Mouse (Mus musculus): ENCODE data around the gene Olfr1392. TPM values are rescaled to one million over a fixed set of nuclear protein-coding genes. Genes with fewer than 3 reads are reported as not detected.
"Not testable (repeated sequence)": the region's sequence is repeated elsewhere in the genome, so short reads cannot be mapped to it uniquely, and the experiment has no call there.

Olfr1392 gene
- total RNA-seq, 2 experiments from 2014 or later: not detected

- no peak for DNase-seq (ENCODE audit: low spot score in 2 of 2)
Observed at GRCm38 (mm10) chr11:49304441-49304840, 19.4 kb downstream of the Olfr1392 start, which contains the start of gene Olfr10. Gene Olfr10 (plus strand): TSS chr11:49304741.

- not testable (repeated sequence) for DNase-seq (ENCODE audit: low spot score in 2 of 2)
Observed at GRCm38 (mm10) chr11:49308547-49308946, 23.5 kb downstream of the Olfr1392 start.

GRCm38 (mm10) chr11:49322442-49322841, 37.4 kb downstream of the Olfr1392 start, which contains the start of gene Olfr1391:
Gene Olfr1391 (plus strand): TSS chr11:49322742.
- no peak for DNase-seq (ENCODE audit: low spot score in 2 of 2)

DNA sequence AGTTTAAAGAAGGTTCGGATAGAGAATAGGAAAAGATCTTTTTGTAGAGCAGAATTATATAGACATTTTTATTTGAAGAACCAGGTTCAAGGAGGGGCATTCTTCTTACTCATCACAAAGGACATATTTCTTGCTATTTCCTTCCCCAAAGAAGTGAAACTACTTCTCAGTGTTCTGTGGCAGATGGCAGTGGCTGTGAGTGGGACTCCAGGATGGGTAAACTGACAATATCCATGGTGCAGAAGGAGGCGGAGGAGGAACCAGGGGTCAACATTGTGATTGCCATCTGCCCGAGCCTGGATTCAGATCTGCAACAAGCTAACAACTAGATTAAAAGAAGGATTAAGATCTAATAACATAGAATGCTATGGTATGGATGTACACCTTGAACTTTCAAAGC, 41.6 kb downstream of the Olfr1392 start:
- DNase-seq (ENCODE audit: low spot score in 2 of 2): no peak

DNA sequence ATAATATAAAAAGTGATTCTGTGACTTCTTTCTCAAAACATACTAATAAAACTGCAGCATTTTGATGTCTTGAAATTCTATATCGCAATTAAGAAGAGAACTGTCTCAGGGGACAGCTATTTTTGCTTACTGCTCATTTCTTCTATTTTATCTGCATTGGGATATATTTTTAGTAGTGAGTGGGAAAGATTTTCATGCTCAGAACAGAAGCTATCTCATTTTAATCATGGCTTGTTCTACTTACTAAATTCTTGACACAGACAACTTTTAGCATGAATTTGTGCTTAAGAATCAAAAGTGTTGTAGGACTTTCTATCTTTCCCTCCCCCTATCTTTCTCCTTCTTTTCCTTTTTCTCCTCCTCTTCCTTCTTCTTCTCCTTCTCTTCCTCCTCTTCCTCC, 44.6 kb downstream of the Olfr1392 start:
- no peak for DNase-seq (ENCODE audit: low spot score in 2 of 2)

DNA sequence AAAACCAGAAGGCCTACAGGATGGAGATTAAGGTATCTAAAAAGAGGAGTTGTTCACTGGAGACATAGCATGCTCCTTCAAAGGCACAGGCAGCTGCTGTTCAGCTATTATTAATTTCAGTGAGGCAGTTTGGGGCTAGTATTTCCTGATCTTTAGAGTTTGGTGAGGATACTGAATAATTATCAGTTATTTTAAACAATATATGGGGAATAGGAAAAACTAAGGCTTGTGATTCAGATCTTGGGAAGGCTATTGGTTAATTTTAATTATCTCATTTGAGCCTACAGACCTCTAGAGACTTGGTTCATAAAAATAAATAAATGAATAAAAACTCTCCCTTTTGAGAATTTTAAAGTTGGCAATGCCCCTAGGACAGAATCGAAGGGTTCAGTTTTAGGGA, 49.8 kb downstream of the Olfr1392 start, which contains the start of gene Olfr1390:
Gene Olfr1390 (plus strand): TSS at position 301 of the 400 bp plus-strand sequence.
- no peak for DNase-seq (ENCODE audit: low spot score in 2 of 2)

DNA sequence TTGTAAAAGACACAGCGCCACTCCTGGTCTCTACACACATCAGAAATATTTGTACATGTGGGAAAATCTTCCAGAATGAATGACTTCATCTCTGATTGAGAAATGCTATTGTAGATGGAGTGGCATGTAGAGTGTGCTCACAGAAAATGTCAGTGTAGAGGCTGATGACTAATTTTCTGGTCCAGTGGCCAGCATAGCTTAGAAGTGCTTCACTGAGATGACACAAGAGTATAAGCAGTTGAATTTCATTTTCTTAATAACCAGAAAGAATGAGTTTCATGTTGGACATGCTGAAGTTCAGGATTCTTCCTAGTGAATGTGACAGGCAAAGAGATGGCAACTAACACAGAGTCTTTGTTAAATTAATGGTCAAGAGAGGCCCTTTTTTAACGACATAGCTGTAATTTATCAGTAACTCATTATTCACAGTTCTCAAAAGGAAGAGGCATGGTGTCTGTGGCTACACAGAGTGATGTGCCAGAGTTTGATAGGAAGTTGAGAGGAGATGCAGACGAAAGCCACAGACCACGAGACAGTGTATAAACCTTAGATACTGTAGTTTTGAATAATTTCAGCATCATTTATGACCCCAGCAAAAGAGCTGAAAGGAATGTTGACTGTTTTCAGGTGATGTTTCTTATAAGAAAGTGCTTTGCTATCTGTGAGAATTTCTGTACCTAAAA, 52.2 kb downstream of the Olfr1392 start:
- DNase-seq (ENCODE audit: low spot score in 2 of 2): no peak

Other genes starting within 250 kb of the Olfr1392 start
- 1 to 10 TPM; 1.7 to 1.9 TPM for gene 9930111J21Rik2, start 234.0 kb upstream of the Olfr1392 start, total RNA-seq (2021)
- not detected for gene Tgtp2, start 221.1 kb upstream of the Olfr1392 start, total RNA-seq (2021)
- gene Ifi47, start 208.7 kb upstream of the Olfr1392 start, total RNA-seq (2021): 1 to 10 TPM; 1.6 to 2.1 TPM
- under 1 TPM in 1 of 2 experiments, not detected in 1; 0.27 TPM for gene Olfr1396, start 170.4 kb upstream of the Olfr1392 start, total RNA-seq (2021)
- gene Olfr1395, start 143.0 kb upstream of the Olfr1392 start, total RNA-seq (2021): not detected
- gene Olfr1394, start 130.9 kb upstream of the Olfr1392 start, total RNA-seq (2021): not detected
- 10 to 100 TPM; 10.8 to 11.8 TPM for gene Btnl9, start 98.1 kb upstream of the Olfr1392 start, total RNA-seq (2021)
- gene Zfp62, start 82.0 kb upstream of the Olfr1392 start, total RNA-seq (2021): 10 to 100 TPM; 30.4 to 39.9 TPM
- 10 to 100 TPM; 61.3 to 67.4 TPM for gene Mgat1, start 41.1 kb upstream of the Olfr1392 start, total RNA-seq (2021)
- under 1 TPM; 0.16 to 0.22 TPM for gene Olfr1393, start 7.0 kb upstream of the Olfr1392 start, total RNA-seq (2021)
- gene Olfr10, start 19.5 kb downstream of the Olfr1392 start, total RNA-seq (2021): not detected
- not detected for gene Olfr1391, start 37.5 kb downstream of the Olfr1392 start, total RNA-seq (2021)
- gene Olfr1390, start 49.9 kb downstream of the Olfr1392 start, total RNA-seq (2021): not detected
- gene Olfr1389, start 137.8 kb downstream of the Olfr1392 start, total RNA-seq (2021): not detected
- under 1 TPM; 0.12 to 0.26 TPM for gene Olfr1388, start 151.3 kb downstream of the Olfr1392 start, total RNA-seq (2021)
- not detected for gene Olfr1387, start 170.1 kb downstream of the Olfr1392 start, total RNA-seq (2021)
- not detected for gene Olfr1386, start 179.8 kb downstream of the Olfr1392 start, total RNA-seq (2021)
- gene Olfr1385, start 203.8 kb downstream of the Olfr1392 start, total RNA-seq (2021): not detected
- not detected for gene Olfr1384, start 221.4 kb downstream of the Olfr1392 start, total RNA-seq (2021)
- gene Olfr1383, start 234.4 kb downstream of the Olfr1392 start, total RNA-seq (2021): not detected
- not detected for gene Olfr1382, start 243.0 kb downstream of the Olfr1392 start, total RNA-seq (2021)